In the genomic region with DNA sequence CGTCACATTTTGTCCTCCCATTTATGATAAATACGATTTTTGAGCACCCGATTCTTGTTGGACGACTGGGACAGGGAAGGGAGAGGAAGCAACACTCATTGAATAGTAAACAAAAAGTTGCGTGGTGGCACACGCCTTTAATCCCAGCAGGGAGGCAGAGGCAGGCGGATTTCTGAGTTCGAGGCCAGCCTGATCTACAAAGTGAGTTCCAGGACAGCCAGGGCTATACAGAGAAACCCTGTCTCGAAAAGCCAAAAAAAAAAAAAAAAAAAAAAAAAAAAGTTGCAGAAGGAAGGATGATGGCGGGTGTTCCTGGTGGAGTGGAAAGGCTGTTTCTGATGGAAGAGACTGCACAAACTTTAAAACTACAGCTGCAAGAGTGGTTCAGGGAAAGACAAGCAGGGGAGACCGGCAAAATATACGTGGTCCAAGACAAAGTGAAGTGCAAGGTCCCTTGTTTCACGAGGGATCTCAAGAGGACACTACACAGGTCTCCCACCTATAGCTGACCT, we compare ENCODE assay signal across 8 mouse cellular contexts. TPM values are rescaled to one million over a fixed set of nuclear protein-coding genes. Genes with fewer than 3 reads are reported as not detected.
DNase-seq lines count a peak whose midpoint lies in the region; ATAC-seq and TF ChIP-seq lines count a peak whose summit lies in the region.

No protein-coding gene starts in this region.

- H3K27me3 ChIP-seq in forebrain, postnatal 0 days (ENCODE audit: insufficient read depth, low read length), result no peaks in the 10 kb centered on the region
- no peaks in the 10 kb centered on the region for H3K27me3 ChIP-seq in liver, postnatal 0 days (ENCODE audit: insufficient read depth, low read length)

- TF ChIP-seq CTCF in gastrocnemius, adult 2 months (IDR thresholded peaks at IDR 0.05), result no peak
- no peak for TF ChIP-seq CTCF in forebrain, postnatal 0 days (IDR thresholded peaks at IDR 0.05; ENCODE audit: low read depth)
- no peak for TF ChIP-seq CTCF in liver, postnatal 0 days (IDR thresholded peaks at IDR 0.05; ENCODE audit: low read depth)

- TF ChIP-seq EP300 in liver, postnatal 0 days (IDR thresholded peaks at IDR 0.05; ENCODE audit: low read depth), result no peak

- DNase-seq in gastrocnemius, adult 2 months, result no peak
- no peak for DNase-seq in gastrocnemius, adult 18-20 months (ENCODE audit: low spot score)
- peak; percentile 31 for DNase-seq in A20 (ENCODE audit: low read depth, low spot score)
- no peak for DNase-seq in forebrain, postnatal 0 days
- no peak for DNase-seq in liver, postnatal 0 days
- DNase-seq in cerebellum, postnatal 14 days, result no peak
- DNase-seq in gastrocnemius, postnatal 4 days (ENCODE audit: low spot score in 2 of 2), result no peak
- no peak for DNase-seq in thymus, postnatal 14 days

- H3K9me3 ChIP-seq in forebrain, postnatal 0 days (ENCODE audit: low read length), result no peaks in the 10 kb centered on the region
- no peaks in the 10 kb centered on the region for H3K9me3 ChIP-seq in liver, postnatal 0 days (ENCODE audit: low read length)

- H3K27ac ChIP-seq in gastrocnemius, adult 2 months, result peak overlapping the region; percentile 90
- H3K27ac ChIP-seq in forebrain, postnatal 0 days (ENCODE audit: low read depth, low read length), result no peak overlapping the region
- H3K27ac ChIP-seq in liver, postnatal 0 days (ENCODE audit: low read depth), result peak overlapping the region; percentile 80

- peak overlapping the region; percentile 88 for H3K4me3 ChIP-seq in gastrocnemius, adult 2 months
- peak overlapping the region; percentile 17 for H3K4me3 ChIP-seq in forebrain, postnatal 0 days (ENCODE audit: low read depth, low read length)
- H3K4me3 ChIP-seq in liver, postnatal 0 days (ENCODE audit: low read depth, low read length), result peak overlapping the region; percentile 28

- no peaks in the 10 kb centered on the region; the same call in 1 of the 2 replicates for H3K36me3 ChIP-seq in forebrain, postnatal 0 days (ENCODE audit: insufficient read depth)
- peaks cover 3% of the 10 kb centered on the region for H3K36me3 ChIP-seq in liver, postnatal 0 days (replicated peaks; ENCODE audit: insufficient read depth, low read length)

- H3K4me2 ChIP-seq in forebrain, postnatal 0 days (ENCODE audit: low read depth), result peak overlapping the region; percentile 36
- peak overlapping the region; percentile 91 for H3K4me2 ChIP-seq in liver, postnatal 0 days (ENCODE audit: low read depth, low read length)

- WGBS in forebrain, postnatal 0 days, result 28% methylated on average over 13 of the region's 13 CpGs
- 22% methylated on average over 13 of the region's 13 CpGs for WGBS in liver, postnatal 0 days (ENCODE audit: insufficient replicate concordance)

- H3K9ac ChIP-seq in forebrain, postnatal 0 days, result no peak overlapping the region
- peak overlapping the region; percentile 58 for H3K9ac ChIP-seq in liver, postnatal 0 days (replicated peaks)

- ATAC-seq in forebrain, postnatal 0 days, result peak; percentile 0; the same call in 1 of the 2 replicates
- ATAC-seq in liver, postnatal 0 days, result peak; percentile 3

- intact Hi-C loops in gastrocnemius, adult 2 months (cut with DNase I), result loop anchor here (1.0 to 2.0 kb wide), 2 partner anchors 46 to 108 kb away; no protein-coding TSS in a partner anchor

- 0 out of 2 replicates have a peak, but pooled peaks cover 6% of the 10 kb centered on the region for H3K4me1 ChIP-seq in forebrain, postnatal 0 days (ENCODE audit: insufficient read depth)
- peaks cover 35% of the 10 kb centered on the region for H3K4me1 ChIP-seq in liver, postnatal 0 days (ENCODE audit: insufficient read depth)

RNA-seq across cellular contexts. Expression of a gene that starts 0.6 kb away (rescaled TPM):
- total RNA-seq in gastrocnemius, adult 2 months (2021), result 10 to 100 TPM; 21.5 to 24.0 TPM
- 10 to 100 TPM; 24.9 to 25.7 TPM for total RNA-seq in gastrocnemius, adult 18-20 months (2021)
- total RNA-seq in forebrain, postnatal 0 days (2014; rRNA removed), result 54.9 and 57.7 TPM in 2 replicates
- polyA plus RNA-seq in forebrain, postnatal 0 days (2015; fragmentation: Nextera tagmentation; extraction: Ambion mirVana), result 86.4 and 88.8 TPM in 2 replicates
- 38.3 and 38.4 TPM in 2 replicates for polyA plus RNA-seq in liver, postnatal 0 days (2015; fragmentation: Nextera tagmentation; extraction: Ambion mirVana)
- 10 to 100 TPM; 39.2 to 45.1 TPM for total RNA-seq in gastrocnemius, postnatal 4 days (2021)

RNA-seq across cellular contexts. Expression of a gene that starts 11.0 kb away (rescaled TPM):
- not detected for total RNA-seq in gastrocnemius, adult 2 months (2021)
- total RNA-seq in gastrocnemius, adult 18-20 months (2021), result not detected
- total RNA-seq in forebrain, postnatal 0 days (2014; rRNA removed), result not detected in 2 replicates
- polyA plus RNA-seq in forebrain, postnatal 0 days (2015; fragmentation: Nextera tagmentation; extraction: Ambion mirVana), result 0.11 TPM in 1 of 2 replicates, not detected in the other
- polyA plus RNA-seq in liver, postnatal 0 days (2015; fragmentation: Nextera tagmentation; extraction: Ambion mirVana), result 10.1 and 13.9 TPM in 2 replicates
- not detected for total RNA-seq in gastrocnemius, postnatal 4 days (2021)

RNA-seq across cellular contexts. Expression of a gene that starts 26.8 kb away (rescaled TPM):
- total RNA-seq in gastrocnemius, adult 2 months (2021), result 1 to 10 TPM; 7.4 to 8.2 TPM
- total RNA-seq in gastrocnemius, adult 18-20 months (2021), result 1 to 10 TPM; 7.6 to 9.0 TPM
- total RNA-seq in forebrain, postnatal 0 days (2014; rRNA removed), result 26.2 and 30.3 TPM in 2 replicates
- 28.1 and 33.1 TPM in 2 replicates for polyA plus RNA-seq in forebrain, postnatal 0 days (2015; fragmentation: Nextera tagmentation; extraction: Ambion mirVana)
- 271 and 273 TPM in 2 replicates for polyA plus RNA-seq in liver, postnatal 0 days (2015; fragmentation: Nextera tagmentation; extraction: Ambion mirVana)
- total RNA-seq in gastrocnemius, postnatal 4 days (2021), result 1 to 10 TPM; 8.2 to 8.3 TPM

Comparison
In these comparisons a context has a peak if more than half of its experiments do, and no peak if none do; other contexts are left out.
1. H3K4me3 ChIP-seq: peak in every context shown above with its lines; median percentile 88 in gastrocnemius, adult 2 months; 28 in liver, postnatal 0 days; 17 in forebrain, postnatal 0 days.